Mouse (Mus musculus): ENCODE measurements around the gene Ccdc102a.

- TF ChIP-seq HCFC1 (IDR thresholded peaks at IDR 0.05; ENCODE audit: borderline replicate concordance, insufficient read depth, low read length), result no peak
- TF ChIP-seq ZC3H11A (IDR thresholded peaks at IDR 0.05; ENCODE audit: borderline replicate concordance, low read depth, low read length), result no peak
Measured at GRCm38 (mm10) chr8:94871108-94871894, 46.6 kb downstream of the Ccdc102a start.

Measured in ES-E14 (cell line).